Mouse (Mus musculus) liver, adult 2 months (tissue): ENCODE data around the gene Zdhhc20.

Experiments
- CTCF ChIP-seq: fragments of 200-500 bp; IDR thresholded peaks from 2 replicates; pipeline ENCODE4 v1.5.1; 2011; ENCODE audit warnings: low read depth, low read length, control low read depth
- POLR2A ChIP-seq: fragments of 200-500 bp; IDR thresholded peaks from 2 replicates; pipeline ENCODE4 v1.6.1; 2011; ENCODE audit warnings: low read length, control low read depth; ENCODE audit not compliant: insufficient read depth; ENCODE audit errors: extremely low read depth

- TF ChIP-seq CTCF = no peak
- TF ChIP-seq POLR2A = no peak
Observed at GRCm38 (mm10) chr14:57863129-57863528, 26.9 kb downstream of the Zdhhc20 start.
